Mouse (Mus musculus): ENCODE results near the gene Cybrd1. TPM values are rescaled to one million over a fixed set of nuclear protein-coding genes. Genes with fewer than 3 reads are reported as not detected.

Gene Cybrd1
- not detected in 2 replicates for polyA plus RNA-seq (2012)

DNA sequence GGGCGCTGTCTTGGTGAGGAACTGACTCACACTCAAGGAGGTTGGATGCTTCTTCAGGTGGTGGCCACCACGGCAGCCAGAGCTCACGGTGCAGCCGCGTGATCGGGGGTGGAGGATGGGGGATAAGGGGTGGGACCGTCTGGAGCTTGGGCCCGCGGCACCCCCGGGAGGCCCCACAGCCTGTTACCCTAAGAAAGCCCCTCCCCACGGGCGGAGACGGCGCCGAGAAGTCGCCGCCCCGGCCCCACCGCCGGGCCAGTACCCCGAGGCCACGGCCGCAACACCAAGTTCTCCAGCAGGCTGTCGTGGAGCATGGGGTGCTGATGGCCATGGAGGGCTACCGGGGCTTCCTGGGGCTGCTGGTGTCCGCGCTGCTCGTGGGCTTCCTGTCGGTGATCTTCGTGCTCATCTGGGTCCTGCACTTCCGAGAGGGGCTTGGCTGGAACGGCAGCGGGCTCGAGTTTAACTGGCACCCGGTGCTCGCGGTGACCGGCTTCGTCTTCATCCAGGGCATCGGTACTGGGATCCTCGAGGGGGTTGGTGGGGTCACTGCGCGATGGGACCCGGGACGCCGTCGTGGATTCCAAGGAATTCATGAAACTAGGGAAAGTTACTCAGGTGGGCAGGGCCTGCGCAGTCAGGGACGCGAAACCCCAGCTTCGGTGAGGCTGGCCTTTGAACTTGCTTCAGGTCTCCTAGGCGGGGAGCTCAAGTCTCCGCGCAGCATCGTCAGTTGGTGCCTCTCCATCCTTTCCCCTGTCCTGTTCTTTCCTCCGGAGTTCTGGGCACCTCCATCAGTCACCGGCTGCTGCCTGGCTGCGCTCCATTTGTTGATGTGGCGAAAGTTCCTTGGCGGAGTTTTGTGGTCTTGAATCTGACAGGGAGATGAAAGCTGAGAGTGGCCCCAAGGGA lies at the start of gene Cybrd1:
Gene Cybrd1 (plus strand): TSS at position 127 of the 912 bp plus-strand sequence.
- TF ChIP-seq GATA1 (IDR thresholded peaks at IDR 0.05; ENCODE audit: low read length), result no peak

DNA sequence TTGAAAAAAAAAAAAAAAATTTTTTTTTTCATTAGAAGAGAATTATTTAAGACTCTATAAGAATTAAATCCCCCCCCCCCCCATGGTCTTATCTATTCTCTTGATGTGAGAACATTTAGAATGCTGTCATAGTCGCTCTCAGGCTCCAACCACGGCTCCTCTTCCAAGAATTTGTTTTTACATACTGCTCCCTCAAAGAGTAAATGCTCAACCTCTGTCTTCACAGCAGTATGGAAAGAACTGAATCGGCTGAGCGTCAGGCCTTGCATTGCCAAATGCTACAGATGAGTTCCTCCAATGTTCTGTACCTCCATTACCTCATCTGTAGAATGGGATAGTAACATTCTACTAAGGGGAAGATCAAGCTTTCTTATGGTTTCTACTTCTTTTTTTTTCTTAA lies 46.1 kb upstream of the Cybrd1 start:
- TF ChIP-seq GATA1 (IDR thresholded peaks at IDR 0.05; ENCODE audit: low read length), result no peak

DNA sequence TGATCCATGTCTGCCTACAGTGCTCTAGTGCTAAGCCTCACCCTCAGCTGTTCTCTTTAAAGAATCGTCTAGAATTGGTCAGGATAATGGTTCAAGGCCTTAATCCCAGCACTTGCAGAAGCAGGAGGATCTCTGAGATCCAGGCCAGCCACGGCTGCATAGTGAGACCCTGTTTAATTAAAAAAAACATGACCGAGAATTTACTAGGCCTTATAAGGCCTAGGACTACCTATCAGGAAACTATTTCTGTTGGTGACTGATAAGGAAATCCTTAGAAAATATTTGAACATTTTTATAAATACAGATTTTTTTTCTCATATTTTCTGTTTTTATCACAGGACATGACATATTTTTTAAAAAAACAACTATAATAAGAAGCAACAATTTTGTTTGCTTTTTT lies 44.4 kb upstream of the Cybrd1 start:
- no peak for TF ChIP-seq GATA1 (IDR thresholded peaks at IDR 0.05; ENCODE audit: low read length)

DNA sequence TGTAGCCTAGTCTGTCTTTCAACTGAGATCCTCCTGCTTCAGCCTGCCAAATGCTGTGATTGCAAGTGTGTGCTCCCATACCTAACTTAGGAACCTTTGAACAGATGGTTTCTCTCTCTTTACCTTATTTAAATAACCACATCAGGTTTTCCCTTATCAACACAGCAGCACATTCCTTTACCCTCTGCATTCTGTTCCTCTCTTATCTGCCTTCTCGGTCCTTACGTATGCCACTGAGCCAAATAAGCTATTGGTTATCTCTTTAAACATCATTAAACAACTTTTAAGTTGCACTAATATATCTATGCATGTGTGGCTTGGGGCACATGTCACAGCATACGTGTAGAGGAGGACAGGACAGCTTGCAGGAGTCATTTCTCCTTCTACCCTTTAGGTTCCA lies 43.9 kb upstream of the Cybrd1 start:
- TF ChIP-seq GATA1 (IDR thresholded peaks at IDR 0.05; ENCODE audit: low read length), result peak; percentile 38

GRCm38 (mm10) chr2:71082416-71082815 lies 35.3 kb upstream of the Cybrd1 start:
- TF ChIP-seq GATA1 (IDR thresholded peaks at IDR 0.05; ENCODE audit: low read length), result no peak

DNA sequence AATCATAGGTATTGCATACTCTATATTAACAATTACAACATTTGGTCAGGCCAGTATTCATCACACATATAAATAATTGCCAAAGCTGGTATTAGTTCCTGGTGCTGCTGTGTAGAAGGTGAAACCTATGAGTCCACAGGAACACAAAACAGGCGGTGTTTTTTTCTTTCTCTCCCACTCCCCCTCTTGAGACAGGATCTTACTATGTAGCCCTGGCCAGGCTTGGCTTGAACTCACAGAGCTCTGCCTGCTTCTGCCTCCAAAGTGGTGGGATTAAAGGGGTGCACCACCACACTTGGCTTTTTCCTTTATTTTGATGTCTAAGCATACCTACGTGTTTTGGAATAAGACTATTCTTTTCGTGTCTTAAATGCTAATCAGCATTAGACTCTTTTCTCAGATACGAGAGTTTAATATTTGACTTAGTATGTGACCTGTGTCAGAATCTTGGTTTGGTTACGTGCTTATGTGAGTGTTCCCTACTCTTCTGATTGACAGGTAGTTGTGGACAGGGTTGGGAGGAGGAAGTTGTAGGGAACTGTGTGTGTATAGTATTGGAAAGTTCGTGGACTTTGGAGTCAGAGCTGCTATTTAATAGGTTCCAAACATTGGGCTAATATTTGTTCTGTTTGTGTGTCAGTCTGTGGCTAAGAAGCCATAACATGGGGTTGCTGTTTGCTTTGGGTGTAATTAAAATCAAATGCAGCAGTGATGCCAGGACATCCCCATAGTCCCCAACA lies 34.1 kb upstream of the Cybrd1 start:
- no peak for TF ChIP-seq GATA1 (IDR thresholded peaks at IDR 0.05; ENCODE audit: low read length)

DNA sequence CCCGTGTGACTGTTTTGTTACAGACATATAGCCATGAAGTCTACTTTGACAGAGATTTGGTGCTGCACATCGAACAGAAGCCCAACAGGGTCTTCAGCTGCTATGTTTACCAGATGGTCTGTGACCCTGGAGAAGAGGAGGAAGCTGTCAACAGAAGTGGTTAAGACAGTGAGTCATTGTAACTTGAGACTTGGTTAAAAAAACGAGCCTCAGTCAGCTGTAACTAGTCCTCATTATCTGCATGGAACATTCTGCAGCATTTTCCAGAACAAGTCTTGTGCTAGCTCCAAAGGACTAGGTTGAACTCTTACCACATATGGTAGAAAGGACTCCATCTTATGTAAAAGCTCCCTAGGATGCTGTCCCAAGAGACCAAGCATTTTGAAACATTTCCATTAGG lies 28.0 kb upstream of the Cybrd1 start:
- no peak for TF ChIP-seq GATA1 (IDR thresholded peaks at IDR 0.05; ENCODE audit: low read length)

GRCm38 (mm10) chr2:71090660-71091445 lies 26.9 kb upstream of the Cybrd1 start:
- TF ChIP-seq GATA1 (IDR thresholded peaks at IDR 0.05; ENCODE audit: low read length), result no peak

- TF ChIP-seq GATA1 (IDR thresholded peaks at IDR 0.05; ENCODE audit: low read length), result no peak
These were observed 21.6 kb upstream of the Cybrd1 start for GRCm38 (mm10) chr2:71096170-71096569.

- no peak for TF ChIP-seq GATA1 (IDR thresholded peaks at IDR 0.05; ENCODE audit: low read length)
These were observed 15.0 kb upstream of the Cybrd1 start for GRCm38 (mm10) chr2:71102621-71103291.

GRCm38 (mm10) chr2:71103292-71103680 lies 14.4 kb upstream of the Cybrd1 start:
- TF ChIP-seq GATA1 (IDR thresholded peaks at IDR 0.05; ENCODE audit: low read length), result no peak

- no peak for TF ChIP-seq GATA1 (IDR thresholded peaks at IDR 0.05; ENCODE audit: low read length)
These were observed 13.0 kb upstream of the Cybrd1 start for GRCm38 (mm10) chr2:71104696-71105095.

- no peak for TF ChIP-seq GATA1 (IDR thresholded peaks at IDR 0.05; ENCODE audit: low read length)
These were observed 12.1 kb upstream of the Cybrd1 start for GRCm38 (mm10) chr2:71105469-71106215.

DNA sequence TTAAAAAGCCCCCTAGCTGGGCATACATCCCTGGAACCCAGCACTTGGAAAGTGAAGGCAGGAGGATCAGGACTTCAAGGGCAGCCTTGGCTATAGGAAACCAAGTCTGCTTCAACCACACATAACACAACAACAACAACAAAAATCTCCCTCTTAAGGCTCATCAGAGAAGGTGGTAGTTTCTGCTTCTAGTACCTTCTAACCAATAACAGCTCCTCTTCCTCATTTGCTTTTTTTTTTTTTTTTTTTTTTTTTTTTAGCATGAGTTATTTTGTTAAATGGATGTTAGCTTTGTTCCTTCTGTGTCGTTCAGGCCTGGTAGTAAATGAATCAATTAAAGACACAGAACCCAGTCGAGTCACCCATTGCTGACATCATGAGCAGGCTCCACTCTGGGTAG lies 10.5 kb upstream of the Cybrd1 start:
- no peak for TF ChIP-seq GATA1 (IDR thresholded peaks at IDR 0.05; ENCODE audit: low read length)
